Mouse (Mus musculus) brain, embryonic 14.5 days (tissue): ENCODE data around the gene Casr.

Source experiments
- CTCF ChIP-seq: fragments of 200-500 bp; IDR thresholded peaks from 2 replicates; pipeline ENCODE4 v1.5.1; 2012; ENCODE audit warnings: inconsistent platforms, mild to moderate bottlenecking, moderate library complexity, borderline replicate concordance; ENCODE audit not compliant: insufficient read depth, insufficient read length; ENCODE audit errors: extremely low read depth
- POLR2A ChIP-seq: fragments of 200-500 bp; IDR thresholded peaks from 2 replicates; pipeline ENCODE4 v1.6.1; 2012; ENCODE audit warnings: mild to moderate bottlenecking, inconsistent platforms, borderline replicate concordance; ENCODE audit not compliant: poor library complexity, insufficient read depth, insufficient read length, severe bottlenecking; ENCODE audit errors: extremely low read depth

GRCm38 (mm10) chr16:36502286-36502685 lies 59.7 kb downstream of the Casr start:
- no peak for TF ChIP-seq POLR2A
- no peak for TF ChIP-seq CTCF
